Mouse (Mus musculus) brain, adult 2 months (tissue): ENCODE measurements around the gene Cdc42se2.
A peak's percentile ranks its signal among the peaks of the same experiment; 100 is the strongest.

Experiments used
- DNase-seq: peaks from one replicate; pipeline ENCODE4 v3.0.0; 2011; ENCODE audit warnings: low read depth, low spot score

Cdc42se2 gene

GRCm38 (mm10) chr11:54793173-54793572 lies 5.7 kb upstream of the Cdc42se2 start:
- no peak for DNase-seq

- no peak for DNase-seq
These were observed 4.0 kb upstream of the Cdc42se2 start for GRCm38 (mm10) chr11:54791458-54791857.

GRCm38 (mm10) chr11:54786858-54787487 lies 502 bp downstream of the Cdc42se2 start:
- DNase-seq = peak; percentile 75

GRCm38 (mm10) chr11:54785566-54785965 lies 1.9 kb downstream of the Cdc42se2 start:
- DNase-seq = no peak

GRCm38 (mm10) chr11:54784436-54784835 lies 3.0 kb downstream of the Cdc42se2 start:
- DNase-seq = no peak

- no peak for DNase-seq
These were observed 5.2 kb downstream of the Cdc42se2 start for GRCm38 (mm10) chr11:54782253-54782652.

GRCm38 (mm10) chr11:54779946-54780345 lies 7.5 kb downstream of the Cdc42se2 start:
- no peak for DNase-seq

GRCm38 (mm10) chr11:54778131-54778844 lies 9.2 kb downstream of the Cdc42se2 start:
- DNase-seq = peak; percentile 63

- DNase-seq = no peak
These were observed 9.9 kb downstream of the Cdc42se2 start for GRCm38 (mm10) chr11:54777387-54778130.

GRCm38 (mm10) chr11:54776735-54777333 lies 10.6 kb downstream of the Cdc42se2 start:
- DNase-seq = peak; percentile 75

GRCm38 (mm10) chr11:54776367-54776701 lies 11.1 kb downstream of the Cdc42se2 start:
- peak; percentile 58 for DNase-seq

- no peak for DNase-seq
These were observed 11.7 kb downstream of the Cdc42se2 start for GRCm38 (mm10) chr11:54775628-54776366.

GRCm38 (mm10) chr11:54774282-54775078 lies 13.0 kb downstream of the Cdc42se2 start:
- no peak for DNase-seq

- DNase-seq = no peak
These were observed 15.9 kb downstream of the Cdc42se2 start for GRCm38 (mm10) chr11:54771549-54771948.

- DNase-seq = no peak
These were observed 17.6 kb downstream of the Cdc42se2 start for GRCm38 (mm10) chr11:54769843-54770242.

- no peak for DNase-seq
These were observed 19.3 kb downstream of the Cdc42se2 start for GRCm38 (mm10) chr11:54768116-54768690.

GRCm38 (mm10) chr11:54764759-54765158 lies 22.7 kb downstream of the Cdc42se2 start:
- DNase-seq = no peak

- DNase-seq = peak; percentile 61
These were observed 23.4 kb downstream of the Cdc42se2 start for GRCm38 (mm10) chr11:54764026-54764425.

GRCm38 (mm10) chr11:54762735-54763134 lies 24.7 kb downstream of the Cdc42se2 start:
- no peak for DNase-seq

GRCm38 (mm10) chr11:54757993-54758392 lies 29.5 kb downstream of the Cdc42se2 start:
- peak; percentile 47 for DNase-seq
